Mouse (Mus musculus): ENCODE results near the gene Il2rg. TPM values are rescaled to one million over a fixed set of nuclear protein-coding genes. Genes with fewer than 3 reads are reported as not detected.
A peak's percentile ranks its signal among the peaks of the same experiment; 100 is the strongest.

Il2rg gene
- polyA plus RNA-seq, 1 experiment = 0.84 TPM

- TF ChIP-seq POLR2A (IDR thresholded peaks at IDR 0.05; ENCODE audit: insufficient read depth, low read length) (no peak), CTCF (IDR thresholded peaks at IDR 0.05; ENCODE audit: low read depth, low read length) (no peak), EP300 (IDR thresholded peaks at IDR 0.05; ENCODE audit: insufficient read depth, low read depth, low read length) (no peak)
- no peaks in the 10 kb centered on the region for H3K27me3 ChIP-seq (ENCODE audit: control insufficient read depth, insufficient read depth, low read length, poor library complexity, severe bottlenecking)
- no peaks in the 10 kb centered on the region for H3K4me1 ChIP-seq (ENCODE audit: control insufficient read depth, insufficient read depth, low read length)
- peak overlapping the region; percentile 48 for H3K9ac ChIP-seq (ENCODE audit: low read depth, poor library complexity, severe bottlenecking)
- no peaks in the 10 kb centered on the region for H3K36me3 ChIP-seq (ENCODE audit: control insufficient read depth, insufficient read depth, low read length, poor library complexity, severe bottlenecking)
- peak overlapping the region; percentile 26 for H3K27ac ChIP-seq (ENCODE audit: insufficient read depth, low read length)
- H3K4me3 ChIP-seq (ENCODE audit: low read depth, low read length) = peak overlapping the region; percentile 73
- H3K9me3 ChIP-seq (replicated peaks; ENCODE audit: control insufficient read depth, insufficient read depth, low read length, poor library complexity, severe bottlenecking) = no peaks in the 10 kb centered on the region
Observed at GRCm38 (mm10) chrX:101254740-101255139, 13.3 kb downstream of the Il2rg start.

GRCm38 (mm10) chrX:101253952-101254729, 13.9 kb downstream of the Il2rg start, which contains the start of gene Foxo4:
TSS of gene Foxo4 (plus strand) at chrX:101254528.
- TF ChIP-seq POLR2A (IDR thresholded peaks at IDR 0.05; ENCODE audit: insufficient read depth, low read length) = no peak
- no peak for TF ChIP-seq EP300 (IDR thresholded peaks at IDR 0.05; ENCODE audit: insufficient read depth, low read depth, low read length)
- TF ChIP-seq CTCF (IDR thresholded peaks at IDR 0.05; ENCODE audit: low read depth, low read length) = no peak
- no peaks in the 10 kb centered on the region for H3K9me3 ChIP-seq (replicated peaks; ENCODE audit: control insufficient read depth, insufficient read depth, low read length, poor library complexity, severe bottlenecking)
- H3K4me1 ChIP-seq (ENCODE audit: control insufficient read depth, insufficient read depth, low read length) = no peaks in the 10 kb centered on the region
- H3K27me3 ChIP-seq (ENCODE audit: control insufficient read depth, insufficient read depth, low read length, poor library complexity, severe bottlenecking) = no peaks in the 10 kb centered on the region
- H3K9ac ChIP-seq (ENCODE audit: low read depth, poor library complexity, severe bottlenecking) = peak within 1 kb of the TSS; percentile 48
- peak within 1 kb of the TSS; percentile 26 for H3K27ac ChIP-seq (ENCODE audit: insufficient read depth, low read length)
- H3K36me3 ChIP-seq (ENCODE audit: control insufficient read depth, insufficient read depth, low read length, poor library complexity, severe bottlenecking) = no peaks in the 10 kb centered on the region
- H3K4me3 ChIP-seq (ENCODE audit: low read depth, low read length) = peak within 1 kb of the TSS; percentile 73

GRCm38 (mm10) chrX:101245011-101245410, 23.0 kb downstream of the Il2rg start:
- Histone ChIP-seq H3K36me3 (ENCODE audit: control insufficient read depth, insufficient read depth, low read length, poor library complexity, severe bottlenecking) (no peaks in the 10 kb centered on the region), H3K27me3 (ENCODE audit: control insufficient read depth, insufficient read depth, low read length, poor library complexity, severe bottlenecking) (no peaks in the 10 kb centered on the region), H3K27ac (ENCODE audit: insufficient read depth, low read length) (peak overlapping the region; percentile 48; the same call in 1 of the 2 replicates), H3K9me3 (replicated peaks; ENCODE audit: control insufficient read depth, insufficient read depth, low read length, poor library complexity, severe bottlenecking) (no peaks in the 10 kb centered on the region), H3K4me1 (ENCODE audit: control insufficient read depth, insufficient read depth, low read length) (peaks cover 2% of the 10 kb centered on the region), H3K4me3 (ENCODE audit: low read depth, low read length) (no peak overlapping the region), H3K9ac (ENCODE audit: low read depth, poor library complexity, severe bottlenecking) (no peak overlapping the region)
- TF ChIP-seq POLR2A (IDR thresholded peaks at IDR 0.05; ENCODE audit: insufficient read depth, low read length) (no peak), CTCF (IDR thresholded peaks at IDR 0.05; ENCODE audit: low read depth, low read length) (no peak), EP300 (IDR thresholded peaks at IDR 0.05; ENCODE audit: insufficient read depth, low read depth, low read length) (0 out of 2 replicates have a peak, but pooled peaks have one; percentile 35)

GRCm38 (mm10) chrX:101222796-101223162, 45.3 kb downstream of the Il2rg start:
- no peak overlapping the region for H3K9ac ChIP-seq (ENCODE audit: low read depth, poor library complexity, severe bottlenecking)
- peak overlapping the region; percentile 45; the same call in 1 of the 2 replicates for H3K27ac ChIP-seq (ENCODE audit: insufficient read depth, low read length)
- no peaks in the 10 kb centered on the region for H3K36me3 ChIP-seq (ENCODE audit: control insufficient read depth, insufficient read depth, low read length, poor library complexity, severe bottlenecking)
- H3K4me1 ChIP-seq (ENCODE audit: control insufficient read depth, insufficient read depth, low read length) = no peaks in the 10 kb centered on the region
- H3K27me3 ChIP-seq (ENCODE audit: control insufficient read depth, insufficient read depth, low read length, poor library complexity, severe bottlenecking) = no peaks in the 10 kb centered on the region
- TF ChIP-seq EP300 (IDR thresholded peaks at IDR 0.05; ENCODE audit: insufficient read depth, low read depth, low read length) (no peak), POLR2A (IDR thresholded peaks at IDR 0.05; ENCODE audit: insufficient read depth, low read length) (no peak), CTCF (IDR thresholded peaks at IDR 0.05; ENCODE audit: low read depth, low read length) (no peak)
- H3K9me3 ChIP-seq (replicated peaks; ENCODE audit: control insufficient read depth, insufficient read depth, low read length, poor library complexity, severe bottlenecking) = no peaks in the 10 kb centered on the region
- peak overlapping the region; percentile 54 for H3K4me3 ChIP-seq (ENCODE audit: low read depth, low read length)

GRCm38 (mm10) chrX:101221834-101222795, 45.9 kb downstream of the Il2rg start, which contains the start of gene Snx12:
TSS of gene Snx12 (minus strand) at chrX:101222563.
- H3K9ac ChIP-seq (ENCODE audit: low read depth, poor library complexity, severe bottlenecking) = peak within 1 kb of the TSS; percentile 68
- H3K4me1 ChIP-seq (ENCODE audit: control insufficient read depth, insufficient read depth, low read length) = no peaks in the 10 kb centered on the region
- no peaks in the 10 kb centered on the region for H3K36me3 ChIP-seq (ENCODE audit: control insufficient read depth, insufficient read depth, low read length, poor library complexity, severe bottlenecking)
- peak within 1 kb of the TSS; percentile 85 for H3K4me3 ChIP-seq (ENCODE audit: low read depth, low read length)
- H3K9me3 ChIP-seq (replicated peaks; ENCODE audit: control insufficient read depth, insufficient read depth, low read length, poor library complexity, severe bottlenecking) = no peaks in the 10 kb centered on the region
- peak within 1 kb of the TSS; percentile 45 for H3K27ac ChIP-seq (ENCODE audit: insufficient read depth, low read length)
- TF ChIP-seq EP300 (IDR thresholded peaks at IDR 0.05; ENCODE audit: insufficient read depth, low read depth, low read length) = no peak
- no peak for TF ChIP-seq POLR2A (IDR thresholded peaks at IDR 0.05; ENCODE audit: insufficient read depth, low read length)
- no peak for TF ChIP-seq CTCF (IDR thresholded peaks at IDR 0.05; ENCODE audit: low read depth, low read length)
- no peaks in the 10 kb centered on the region for H3K27me3 ChIP-seq (ENCODE audit: control insufficient read depth, insufficient read depth, low read length, poor library complexity, severe bottlenecking)

Other genes with a start within 250 kb of the Il2rg start
- 1.8 and 1.9 TPM in 2 replicates for gene Tex11, start 208.6 kb downstream of the Il2rg start, polyA plus RNA-seq (2011; ENCODE audit: insufficient read depth, insufficient read length, low read depth, missing spikeins)
- gene Slc7a3, start 182.2 kb downstream of the Il2rg start, polyA plus RNA-seq (2011; ENCODE audit: insufficient read depth, insufficient read length, low read depth, missing spikeins) = 44.5 and 63.0 TPM in 2 replicates
- 49.9 and 56.6 TPM in 2 replicates for gene Snx12, start 45.7 kb downstream of the Il2rg start, polyA plus RNA-seq (2011; ENCODE audit: insufficient read depth, insufficient read length, low read depth, missing spikeins)
- gene Foxo4, start 13.7 kb downstream of the Il2rg start, polyA plus RNA-seq (2011; ENCODE audit: insufficient read depth, insufficient read length, low read depth, missing spikeins) = 45.6 and 50.1 TPM in 2 replicates
- not detected in 2 replicates for gene Gm614, start 4.3 kb downstream of the Il2rg start, polyA plus RNA-seq (2011; ENCODE audit: insufficient read depth, insufficient read length, low read depth, missing spikeins)
- gene Gm20489, start 768 bp upstream of the Il2rg start, polyA plus RNA-seq (2011; ENCODE audit: insufficient read depth, insufficient read length, low read depth, missing spikeins) = not detected in 2 replicates
- gene Med12, start 5.8 kb upstream of the Il2rg start, polyA plus RNA-seq (2011; ENCODE audit: insufficient read depth, insufficient read length, low read depth, missing spikeins) = 38.6 and 41.7 TPM in 2 replicates
- 0.58 and 0.70 TPM in 2 replicates for gene Nlgn3, start 30.9 kb upstream of the Il2rg start, polyA plus RNA-seq (2011; ENCODE audit: insufficient read depth, insufficient read length, low read depth, missing spikeins)
- gene Gjb1, start 108.1 kb upstream of the Il2rg start, polyA plus RNA-seq (2011; ENCODE audit: insufficient read depth, insufficient read length, low read depth, missing spikeins) = 2.0 and 2.1 TPM in 2 replicates
- 39.1 and 40.3 TPM in 2 replicates for gene Zmym3, start 152.6 kb upstream of the Il2rg start, polyA plus RNA-seq (2011; ENCODE audit: insufficient read depth, insufficient read length, low read depth, missing spikeins)
- 464 and 501 TPM in 2 replicates for gene Nono, start 161.1 kb upstream of the Il2rg start, polyA plus RNA-seq (2011; ENCODE audit: insufficient read depth, insufficient read length, low read depth, missing spikeins)
- gene Itgb1bp2, start 180.8 kb upstream of the Il2rg start, polyA plus RNA-seq (2011; ENCODE audit: insufficient read depth, insufficient read length, low read depth, missing spikeins) = 2.2 and 2.3 TPM in 2 replicates